Mouse (Mus musculus): Measurements from ENCODE around the gene Sla2.

GRCm38 (mm10) chr2:156901883-156902282 is 14.9 kb upstream of the Sla2 start:
- TF ChIP-seq GATA1 (IDR thresholded peaks at IDR 0.05; ENCODE audit: low read length) (no peak), TAL1 (IDR thresholded peaks at IDR 0.05; ENCODE audit: low read length) (no peak)
